In genomic region chr5:53535096-53535495, GRCm38 (mm10) we compare ENCODE assay signal across 17 mouse cellular contexts.
DNase-seq lines count a peak whose midpoint lies in the region; ATAC-seq and TF ChIP-seq lines count a peak whose summit lies in the region.
"Had no signal": no experiment of that assay in that cellular context is flagged by ENCODE, and none has a peak within 500 bp of the region (broad histone marks: within the 10 kb centered on the region; RNA-seq: fewer than 3 reads in every experiment).

No protein-coding gene starts in this region.

- TF ChIP-seq CTCF in lung, embryonic 14.5 days (IDR thresholded peaks at IDR 0.05; ENCODE audit: low read depth) = no peak

- no peaks in the 10 kb centered on the region for H3K4me1 ChIP-seq in heart, embryonic 15.5 days (replicated peaks)
- peaks cover 3% of the 10 kb centered on the region; the same call in 1 of the 2 replicates for H3K4me1 ChIP-seq in lung, embryonic 14.5 days (ENCODE audit: insufficient read depth)
- H3K4me1 ChIP-seq: forebrain, embryonic 15.5 days; hindbrain, embryonic 15.5 days had no signal

- intact Hi-C loops in heart, postnatal 14 days (cut with DNase I) = no loop called here

- peak overlapping the region; percentile 35; the same call in 1 of the 2 replicates for H3K27ac ChIP-seq in heart, embryonic 15.5 days
- peak overlapping the region; percentile 28; the same call in 1 of the 2 replicates for H3K27ac ChIP-seq in lung, embryonic 14.5 days (ENCODE audit: low read depth)
- H3K27ac ChIP-seq: forebrain, embryonic 15.5 days; hindbrain, embryonic 15.5 days had no signal

- H3K36me3 ChIP-seq in heart, embryonic 15.5 days = no peaks in the 10 kb centered on the region
- H3K36me3 ChIP-seq in lung, embryonic 14.5 days (ENCODE audit: insufficient read depth) = no peaks in the 10 kb centered on the region
- H3K36me3 ChIP-seq: forebrain, embryonic 15.5 days; hindbrain, embryonic 15.5 days had no signal

- H3K9me3 ChIP-seq in heart, embryonic 15.5 days (replicated peaks) = no peaks in the 10 kb centered on the region
- no peaks in the 10 kb centered on the region for H3K9me3 ChIP-seq in lung, embryonic 14.5 days (ENCODE audit: low read depth, low read length)
- H3K9me3 ChIP-seq: forebrain, embryonic 15.5 days; hindbrain, embryonic 15.5 days had no signal

- no peak for DNase-seq in heart, postnatal 14 days
- DNase-seq in lung, embryonic 14.5 days = peak; percentile 81
- no peak for DNase-seq in lung, postnatal 25 days (ENCODE audit: low spot score)
- peak; percentile 6 for DNase-seq in lung, postnatal 10 days
- no peak for DNase-seq in lung, postnatal 14 days
- DNase-seq in urinary bladder, postnatal 4 days (ENCODE audit: low spot score in 2 of 2) = no peak
- DNase-seq: adrenal gland, adult 2 months; adrenal gland, postnatal 25 days; cerebellum, adult 18-20 months; cerebellum, adult 9-11 months; cerebellum, postnatal 36 days; gastrocnemius, postnatal 25 days; heart, adult 11 months; heart, postnatal 36 days had no signal

- no peak overlapping the region for H3K4me2 ChIP-seq in heart, embryonic 15.5 days
- H3K4me2 ChIP-seq in lung, embryonic 14.5 days = peak overlapping the region; percentile 8; the same call in 1 of the 2 replicates
- H3K4me2 ChIP-seq: forebrain, embryonic 15.5 days; hindbrain, embryonic 15.5 days had no signal

- H3K4me3 ChIP-seq in heart, embryonic 15.5 days = no peak overlapping the region
- no peak overlapping the region for H3K4me3 ChIP-seq in lung, embryonic 14.5 days (ENCODE audit: low read depth, low read length)
- H3K4me3 ChIP-seq: forebrain, embryonic 15.5 days; hindbrain, embryonic 15.5 days had no signal

- peaks cover 3% of the 10 kb centered on the region; the same call in 1 of the 2 replicates for H3K27me3 ChIP-seq in heart, embryonic 15.5 days
- no peaks in the 10 kb centered on the region for H3K27me3 ChIP-seq in lung, embryonic 14.5 days (ENCODE audit: insufficient read depth, low read length)
- H3K27me3 ChIP-seq: forebrain, embryonic 15.5 days; hindbrain, embryonic 15.5 days had no signal

- no peak overlapping the region for H3K9ac ChIP-seq in heart, embryonic 15.5 days
- no peak overlapping the region for H3K9ac ChIP-seq in lung, embryonic 14.5 days
- H3K9ac ChIP-seq: forebrain, embryonic 15.5 days; hindbrain, embryonic 15.5 days had no signal

- WGBS in heart, embryonic 15.5 days = 53% methylated on average over 12 of the region's 12 CpGs
- 50% methylated on average over 12 of the region's 12 CpGs for WGBS in lung, embryonic 14.5 days

- no peak for ATAC-seq in heart, embryonic 15.5 days (replicated peaks; ENCODE audit: insufficient number of reproducible peaks, insufficient read depth, low FRiP score, low read depth)
- 0 out of 2 replicates have a peak, but pooled peaks have one; percentile 13 for ATAC-seq in lung, embryonic 14.5 days (ENCODE audit: insufficient read depth)
- ATAC-seq: forebrain, embryonic 15.5 days had no signal

Comparison
In these comparisons a context has a peak if more than half of its experiments do, and no peak if none do; other contexts are left out.
1. DNase-seq: peak in lung, embryonic 14.5 days (single experiment) and lung, postnatal 10 days (single experiment); none in heart, postnatal 14 days (0 of 2), lung, postnatal 25 days (single experiment), lung, postnatal 14 days (single experiment) and urinary bladder, postnatal 4 days (0 of 2).